Mouse (Mus musculus) kidney, adult 2 months (tissue): ENCODE results near the gene BC035947. TPM values are rescaled to one million over a fixed set of nuclear protein-coding genes. Genes with fewer than 3 reads are reported as not detected.

Experiments used
- DNase-seq: peaks from one replicate; pipeline ENCODE4 v3.0.0; 2021
- H3K27ac ChIP-seq: fragments of 200-500 bp; 2 replicates; pipeline ENCODE4 v1.5.1; 2012; ENCODE audit warnings: low read depth, low read length, control low read depth, inconsistent platforms; ENCODE audit not compliant: insufficient read depth
- H3K27me3 ChIP-seq: fragments of 200-500 bp; replicated peaks from 2 replicates; pipeline ENCODE4 v1.6.1; 2012; ENCODE audit warnings: mild to moderate bottlenecking, moderate library complexity, low read length, inconsistent platforms; ENCODE audit not compliant: control insufficient read depth, insufficient read depth
- H3K36me3 ChIP-seq: fragments of 200-500 bp; 2 replicates; pipeline ENCODE4 v1.6.1; 2012; ENCODE audit warnings: mild to moderate bottlenecking, moderate library complexity, low read length, inconsistent platforms; ENCODE audit not compliant: control insufficient read depth, insufficient read depth
- H3K4me1 ChIP-seq: fragments of 200-500 bp; 2 replicates; pipeline ENCODE4 v1.6.1; 2011; ENCODE audit warnings: low read length; ENCODE audit not compliant: control insufficient read depth, insufficient read depth
- H3K4me3 ChIP-seq: fragments of 200-500 bp; 2 replicates; pipeline ENCODE4 v1.5.1; 2011; ENCODE audit warnings: mild to moderate bottlenecking, low read depth, low read length, control low read depth; ENCODE audit not compliant: insufficient read depth
- CTCF ChIP-seq: fragments of 200-500 bp; conservative IDR thresholded peaks from 2 replicates; pipeline ENCODE4 v1.5.1; 2011; ENCODE audit warnings: low read depth, mild to moderate bottlenecking, control low read depth, low read length, moderate library complexity, mixed read lengths; ENCODE audit not compliant: insufficient read depth, insufficient read length
- POLR2A ChIP-seq: fragments of 200-500 bp; IDR thresholded peaks from one replicate; pipeline ENCODE4 v1.6.1; 2011; ENCODE audit warnings: low read depth, low read length, control low read depth
- WGBS: fragments of 180-500 bp; shearing (Covaris S2); methylation state at CpG from one replicate; pipeline ENCODE4 v1.1.7; 2018; 5-methylcytosine and 5-hydroxymethylcytosine counted together
- polyA plus RNA-seq: library from polyadenylated mRNA; depleted of rRNA; stranded (reverse); fragments of >200 nt; gene quantifications from 2 replicates; pipeline ENCODE4 v1.2.3, GENCODE M21; 2012; rRNA removed

BC035947 gene
- polyA plus RNA-seq, 1 experiment, result 14.6 TPM

DNA sequence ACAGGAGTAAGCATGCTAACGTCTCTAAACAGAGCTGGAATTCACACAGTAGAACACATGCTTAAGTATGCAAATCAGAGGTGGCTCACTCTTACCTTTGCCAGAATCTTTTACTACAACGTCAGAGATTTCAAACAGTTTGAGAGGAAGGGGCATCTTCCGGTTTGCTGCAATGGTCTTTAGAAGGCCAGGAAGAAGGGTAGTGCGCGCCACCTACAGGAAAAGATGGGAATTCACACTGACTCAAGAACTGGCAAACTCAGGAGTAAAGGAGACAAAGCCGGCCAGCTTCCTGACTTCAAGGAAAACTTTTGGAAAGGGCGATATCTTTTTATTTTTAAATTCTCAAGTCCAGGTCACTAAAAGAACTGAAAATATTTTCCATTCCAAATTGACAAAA lies 57.3 kb downstream of the BC035947 start:
- Histone ChIP-seq H3K4me1 (no peaks in the 10 kb centered on the region), H3K4me3 (no peak overlapping the region), H3K36me3 (peaks cover 6% of the 10 kb centered on the region), H3K27ac (no peak overlapping the region), H3K27me3 (no peaks in the 10 kb centered on the region)
- 30% methylated on average over 7 of the region's 7 CpGs for WGBS
- TF ChIP-seq CTCF (peak; percentile 65), POLR2A (no peak)
- DNase-seq, result peak; percentile 50

DNA sequence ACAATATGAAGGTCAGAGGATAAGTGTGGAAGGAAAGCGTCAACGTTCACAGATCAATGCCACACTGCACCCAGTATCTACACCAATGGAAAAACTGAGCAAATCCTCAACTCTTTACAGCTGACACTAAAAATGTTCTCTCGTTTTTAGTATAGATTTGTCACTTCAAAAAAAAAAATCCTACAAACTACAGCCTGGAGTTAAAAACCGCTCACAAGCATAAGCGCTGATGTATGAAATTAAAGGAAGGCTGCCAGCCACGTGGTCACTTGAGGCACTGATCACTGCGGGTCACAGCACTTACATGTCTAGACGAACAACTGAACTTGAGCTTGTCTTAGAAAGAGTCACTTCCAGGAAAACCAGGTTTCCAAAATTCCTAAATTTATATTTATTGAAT lies 58.1 kb downstream of the BC035947 start:
- H3K27me3 ChIP-seq, result no peaks in the 10 kb centered on the region
- H3K27ac ChIP-seq, result no peak overlapping the region
- 65% methylated on average over 8 of the region's 8 CpGs for WGBS
- no peaks in the 10 kb centered on the region for H3K4me1 ChIP-seq
- H3K4me3 ChIP-seq, result no peak overlapping the region
- peak; percentile 39 for DNase-seq
- H3K36me3 ChIP-seq, result peaks cover 6% of the 10 kb centered on the region
- TF ChIP-seq CTCF (no peak), POLR2A (no peak)

- Histone ChIP-seq H3K36me3 (peaks cover 5% of the 10 kb centered on the region), H3K27ac (no peak overlapping the region), H3K4me3 (no peak overlapping the region), H3K4me1 (no peaks in the 10 kb centered on the region), H3K27me3 (no peaks in the 10 kb centered on the region)
- no peak for TF ChIP-seq POLR2A
- TF ChIP-seq CTCF, result no peak
- WGBS, result 87% methylated on average over 6 of the region's 6 CpGs
- no peak for DNase-seq
These were observed 59.4 kb downstream of the BC035947 start for GRCm38 (mm10) chr1:78452544-78452943.

DNA sequence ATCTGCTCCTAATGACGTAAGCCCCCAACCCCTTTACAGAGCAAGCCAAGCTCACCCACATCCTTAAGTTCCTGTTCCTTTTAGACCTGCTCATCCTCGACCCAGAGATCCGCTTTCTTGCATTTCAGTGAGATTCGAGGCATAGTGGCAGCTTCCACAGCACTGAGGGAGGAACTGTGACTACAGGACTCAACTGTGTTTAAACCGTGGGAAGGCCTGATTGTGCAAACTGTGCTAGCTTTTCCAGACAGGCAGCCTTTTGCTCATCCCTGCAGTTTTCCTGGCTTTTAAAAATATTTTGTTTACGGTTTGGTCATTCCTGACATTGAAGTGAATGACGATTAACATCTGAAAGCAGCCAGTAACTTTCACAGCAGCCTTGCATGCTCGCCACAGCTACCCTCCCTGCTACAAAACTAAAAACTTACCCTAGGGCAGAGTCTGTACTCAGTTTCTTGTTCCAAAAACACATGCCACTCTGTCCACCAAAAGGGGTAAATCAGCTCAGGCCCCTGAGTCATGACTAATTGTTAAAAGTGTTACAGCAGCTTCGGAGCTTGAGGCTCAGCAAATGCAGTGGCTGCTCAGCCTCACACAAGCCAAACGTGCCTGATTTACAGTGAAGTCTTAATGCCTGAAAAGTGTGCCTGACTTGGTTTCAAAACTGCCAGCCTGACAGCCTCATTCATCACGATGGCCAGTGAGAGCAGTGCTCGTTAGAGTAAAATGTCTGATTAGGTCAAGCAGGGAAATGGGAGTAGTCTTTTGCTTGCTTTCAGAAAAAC lies 60.7 kb downstream of the BC035947 start:
- Histone ChIP-seq H3K4me1 (peaks cover 6% of the 10 kb centered on the region; the same call in 1 of the 2 replicates), H3K4me3 (no peak overlapping the region), H3K36me3 (peaks cover 5% of the 10 kb centered on the region), H3K27ac (peak overlapping the region; percentile 8; the same call in 1 of the 2 replicates), H3K27me3 (no peaks in the 10 kb centered on the region)
- TF ChIP-seq CTCF, result no peak
- no peak for TF ChIP-seq POLR2A
- DNase-seq, result peak; percentile 36
- 61% methylated on average over 12 of the region's 12 CpGs for WGBS

DNA sequence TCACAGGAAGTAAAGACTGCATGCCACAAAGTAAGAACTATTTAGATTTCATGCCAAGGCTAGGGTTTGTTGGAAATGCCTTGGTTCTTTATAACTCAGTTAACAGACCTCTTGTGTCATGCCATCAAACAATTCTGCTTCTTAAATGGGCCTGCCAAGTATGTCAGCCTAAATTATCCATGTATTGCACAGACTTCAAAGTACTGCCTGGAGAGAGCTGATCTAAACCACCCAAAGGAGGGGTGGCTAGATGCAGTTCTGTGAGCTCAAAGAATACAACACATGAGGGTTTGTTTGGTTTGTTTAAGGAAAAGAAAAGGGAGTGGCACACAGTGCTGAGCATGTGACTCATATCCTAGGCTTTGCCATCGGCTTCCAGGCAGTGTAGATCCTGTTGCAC lies 63.9 kb downstream of the BC035947 start:
- H3K36me3 ChIP-seq, result peaks cover under 1% of the 10 kb centered on the region
- no peak for DNase-seq
- no peak overlapping the region for H3K27ac ChIP-seq
- 60% methylated on average over 1 of the region's 1 CpGs for WGBS
- H3K4me1 ChIP-seq, result peaks cover 6% of the 10 kb centered on the region; the same call in 1 of the 2 replicates
- no peaks in the 10 kb centered on the region for H3K27me3 ChIP-seq
- no peak for TF ChIP-seq POLR2A
- no peak for TF ChIP-seq CTCF
- no peak overlapping the region for H3K4me3 ChIP-seq

Other genes starting within 250 kb of the BC035947 start
- 15.6 and 17.8 TPM in 2 replicates for gene Sgpp2, start 201.8 kb downstream of the BC035947 start, polyA plus RNA-seq
- gene Farsb, start 23.3 kb downstream of the BC035947 start, polyA plus RNA-seq, result 19.8 and 23.1 TPM in 2 replicates
- gene Mogat1, start 1.2 kb downstream of the BC035947 start, polyA plus RNA-seq, result 109 and 120 TPM in 2 replicates
- 7.3 and 12.9 TPM in 2 replicates for gene Acsl3, start 145.7 kb upstream of the BC035947 start, polyA plus RNA-seq
- 0.45 and 0.69 TPM in 2 replicates for gene Utp14b, start 145.9 kb upstream of the BC035947 start, polyA plus RNA-seq